Mouse (Mus musculus): ENCODE data around the gene Clec2i.
"Not testable (repeated sequence)": the region's sequence is repeated elsewhere in the genome, so short reads cannot be mapped to it uniquely, and the experiment has no call there.

GRCm38 (mm10) chr6:128840669-128841068 is 46.7 kb upstream of the Clec2i start:
- not testable (repeated sequence) for TF ChIP-seq EP300 (IDR thresholded peaks at IDR 0.05; ENCODE audit: insufficient read depth, low read depth, low read length); CTCF (IDR thresholded peaks at IDR 0.05; ENCODE audit: low read depth, low read length); POLR2A (IDR thresholded peaks at IDR 0.05; ENCODE audit: insufficient read depth, low read length)
